Mouse (Mus musculus): ENCODE data around the gene N4bp2l1. TPM values are rescaled to one million over a fixed set of nuclear protein-coding genes. Genes with fewer than 3 reads are reported as not detected.

The N4bp2l1 gene
- total RNA-seq, 2 experiments from 2014 or later = 15.9 to 17.5 TPM

DNA sequence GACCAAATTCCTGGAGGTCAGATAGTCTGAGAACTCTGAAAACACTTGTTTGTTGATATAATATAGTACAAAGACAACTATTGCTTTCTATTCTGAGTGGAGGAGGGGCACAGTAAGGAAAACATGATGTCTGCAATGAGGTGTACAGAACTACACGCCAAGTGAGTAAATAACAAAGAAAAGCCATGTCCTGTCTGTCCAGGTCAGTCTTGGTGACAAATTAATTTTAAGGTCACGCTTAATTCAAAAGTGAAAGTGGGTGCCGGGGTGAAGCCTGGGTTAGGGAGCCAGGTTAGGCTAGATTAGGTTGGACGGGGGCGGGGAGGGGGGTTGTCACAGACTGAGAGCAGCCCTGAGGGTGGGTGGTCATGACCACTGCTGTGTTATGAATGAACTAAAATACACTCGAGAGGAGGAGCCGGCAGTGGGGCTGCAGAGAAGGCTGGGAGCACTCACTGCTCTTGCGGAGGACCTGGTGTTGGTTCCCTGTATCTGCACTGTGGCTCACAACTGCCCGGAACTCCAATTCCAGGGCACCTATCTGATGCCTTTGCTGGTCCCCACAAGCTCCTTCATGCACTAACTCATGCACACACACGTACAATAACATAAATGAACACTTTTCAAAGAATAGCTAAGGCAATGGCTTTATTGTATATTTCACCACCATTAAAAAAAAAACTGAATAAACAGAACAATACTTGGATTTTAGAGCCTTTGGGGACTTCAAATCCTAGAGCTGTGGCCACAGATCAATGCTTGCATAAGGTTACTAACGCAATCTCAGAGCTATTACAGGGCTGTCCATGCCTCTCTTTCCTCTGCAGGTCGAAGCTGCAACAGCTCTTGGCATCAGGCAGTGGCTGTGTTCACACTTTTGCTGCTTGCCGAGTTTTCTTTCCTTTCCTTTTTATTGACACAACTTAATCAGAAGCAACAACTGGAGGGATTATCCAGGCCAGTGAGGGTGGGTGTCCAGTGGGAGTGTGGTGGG, 2.6 kb upstream of the N4bp2l1 start:
- ATAC-seq (replicated peaks; ENCODE audit: low FRiP score, poor library complexity, severe bottlenecking) = peak; percentile 39

DNA sequence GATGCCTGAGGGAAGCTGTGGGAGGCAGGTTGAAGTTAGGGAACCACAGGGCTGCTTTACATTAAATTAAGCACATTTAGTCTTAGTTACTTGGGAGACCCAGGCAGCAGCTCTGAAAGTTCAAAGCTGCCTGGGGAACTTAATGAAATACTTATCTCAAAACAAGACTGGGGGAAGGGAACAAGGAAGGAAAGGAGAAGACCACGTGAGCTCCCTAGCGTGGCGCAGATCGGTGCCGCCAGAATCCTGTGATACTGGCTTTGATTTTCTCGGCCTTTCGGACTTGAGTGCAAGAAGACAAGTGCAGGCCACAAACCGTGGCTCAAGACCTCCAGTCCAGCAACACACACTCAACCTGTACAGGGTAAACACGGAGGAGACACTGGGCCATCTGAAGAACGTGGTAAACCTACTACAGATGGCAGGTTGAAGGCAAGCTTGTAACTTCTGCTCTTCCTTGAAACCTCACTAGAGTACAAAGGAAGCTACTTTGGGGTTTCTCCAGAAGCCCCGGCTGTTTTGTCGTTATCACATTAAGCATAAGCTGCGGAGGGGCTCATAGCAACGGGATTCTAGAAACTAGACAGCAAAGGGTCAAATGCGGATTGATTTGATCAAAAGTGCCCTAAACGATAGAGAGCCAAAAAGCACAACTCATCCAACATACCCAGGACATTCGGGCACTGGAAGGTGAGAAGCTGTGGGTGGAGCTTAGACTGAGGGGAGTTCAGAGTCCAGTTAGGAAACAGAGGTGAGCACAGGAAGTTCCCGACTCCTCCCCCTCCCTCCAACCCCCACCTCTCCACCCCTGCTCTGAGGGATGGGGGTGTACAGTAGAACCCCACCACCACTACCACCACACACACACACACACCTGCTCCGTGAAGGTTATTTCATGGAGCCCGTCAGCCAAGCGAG, 1.5 kb upstream of the N4bp2l1 start:
- ATAC-seq (replicated peaks; ENCODE audit: low FRiP score, poor library complexity, severe bottlenecking) = peak; percentile 44; the same call in 1 of the 2 replicates

DNA sequence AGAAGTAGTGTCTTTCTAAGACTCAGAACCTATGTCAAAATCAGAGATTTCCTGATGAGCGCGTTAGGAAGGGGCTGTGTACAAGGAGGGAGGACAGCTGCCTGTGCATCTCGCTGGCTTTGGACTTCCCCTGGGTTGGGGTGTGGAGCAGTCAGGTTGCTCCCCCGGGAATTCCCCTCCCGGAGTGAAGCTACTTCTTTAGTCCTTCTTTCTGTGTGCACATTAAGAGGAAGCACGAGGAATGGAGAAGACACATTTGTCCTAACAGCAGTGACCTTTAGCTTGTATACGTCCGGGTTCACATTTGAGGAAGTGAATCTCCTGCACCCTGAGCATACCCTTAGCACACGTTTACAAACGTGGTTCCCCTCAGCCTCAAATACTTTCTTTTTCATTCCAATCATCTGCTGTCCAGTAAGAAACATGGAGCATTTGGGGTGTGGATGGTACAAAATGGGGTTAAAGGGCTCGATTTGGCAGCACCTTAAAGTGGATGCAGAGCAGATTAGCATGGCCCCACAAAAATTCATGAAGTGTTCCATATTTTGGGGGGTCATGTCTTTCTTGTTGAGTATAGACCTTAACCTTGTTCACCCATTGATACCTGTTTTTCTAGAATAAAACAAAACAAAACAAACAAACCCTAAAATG, 1.5 kb downstream of the N4bp2l1 start:
- no peak for ATAC-seq (replicated peaks; ENCODE audit: low FRiP score, poor library complexity, severe bottlenecking)

DNA sequence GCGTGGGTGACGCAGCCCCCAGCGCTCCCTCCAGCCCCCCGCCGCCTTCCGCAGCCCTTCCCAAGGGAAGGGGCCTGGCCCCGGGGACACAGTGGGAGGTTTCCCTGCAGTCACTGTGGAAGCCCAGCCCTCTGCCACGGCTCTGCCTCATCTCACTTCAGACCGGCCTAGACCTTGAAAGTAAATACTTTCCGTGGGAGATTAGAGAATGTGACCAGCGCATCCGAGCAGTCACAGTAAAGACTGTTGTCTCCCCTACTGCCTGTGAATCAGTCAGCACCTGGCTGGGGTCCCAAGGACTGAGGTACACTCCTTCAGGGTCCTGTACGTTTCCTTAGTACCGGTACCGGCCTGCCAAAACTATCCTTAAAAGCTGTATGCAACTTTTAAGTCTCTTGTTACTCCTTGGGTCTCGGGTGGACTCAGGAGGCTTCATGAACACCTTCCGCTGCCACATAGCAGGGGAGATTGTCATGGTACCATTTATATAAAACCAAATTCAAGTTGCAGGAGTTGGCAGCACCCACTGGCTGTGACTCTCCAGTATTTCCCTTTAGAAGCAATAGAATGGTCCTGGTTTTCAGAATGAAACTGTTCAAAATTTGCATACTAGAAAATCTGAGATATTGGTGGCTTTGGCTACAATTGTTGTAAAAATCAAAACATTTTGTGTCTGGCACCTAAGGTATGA, 2.2 kb downstream of the N4bp2l1 start:
- no peak for ATAC-seq (replicated peaks; ENCODE audit: low FRiP score, poor library complexity, severe bottlenecking)

DNA sequence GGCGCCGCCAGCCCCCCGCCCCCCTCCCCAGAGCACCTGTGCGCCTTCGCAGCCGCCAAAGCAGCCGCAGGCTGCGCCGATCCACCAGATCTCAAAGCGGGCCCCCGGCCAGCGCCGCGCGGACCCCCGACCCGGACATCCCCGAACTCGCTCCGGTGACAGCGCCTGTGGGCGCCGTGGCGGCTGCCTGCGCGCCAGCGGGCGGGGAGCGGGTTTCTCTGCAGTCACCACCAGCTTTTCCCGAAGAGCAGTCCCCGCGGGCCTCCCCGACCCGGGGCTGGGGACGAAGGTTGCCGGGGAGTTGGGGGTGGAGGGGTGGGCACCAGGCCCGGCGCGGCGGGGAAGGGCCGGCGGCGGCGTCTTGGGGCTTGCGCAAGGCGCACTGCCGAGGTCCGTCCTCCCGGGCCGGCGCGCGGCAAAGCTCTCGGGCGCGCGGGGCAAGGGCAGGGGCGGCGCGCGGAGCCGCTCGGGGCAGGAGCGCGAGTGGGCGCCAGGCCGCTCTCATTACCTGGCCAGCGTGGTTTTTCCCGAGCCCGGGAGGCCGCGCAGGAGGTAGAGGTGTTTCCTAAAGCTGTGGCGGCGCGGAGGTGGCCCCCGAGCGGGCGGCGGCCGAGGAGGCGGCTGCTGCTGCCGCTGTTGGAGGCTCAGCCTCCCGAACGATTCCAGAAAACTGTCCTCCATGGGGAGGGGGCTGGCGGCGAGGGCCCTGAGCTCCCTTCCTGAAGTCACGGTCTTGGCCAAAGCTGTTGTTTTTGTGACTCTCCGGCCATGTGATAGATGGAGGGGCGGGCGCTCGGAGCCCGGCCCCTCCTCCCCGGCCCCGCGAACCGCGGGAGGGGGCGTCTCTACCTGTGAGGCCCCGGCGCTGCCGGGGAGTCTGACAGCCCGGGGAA, 3.0 kb downstream of the N4bp2l1 start:
- no peak for ATAC-seq (replicated peaks; ENCODE audit: low FRiP score, poor library complexity, severe bottlenecking)

DNA sequence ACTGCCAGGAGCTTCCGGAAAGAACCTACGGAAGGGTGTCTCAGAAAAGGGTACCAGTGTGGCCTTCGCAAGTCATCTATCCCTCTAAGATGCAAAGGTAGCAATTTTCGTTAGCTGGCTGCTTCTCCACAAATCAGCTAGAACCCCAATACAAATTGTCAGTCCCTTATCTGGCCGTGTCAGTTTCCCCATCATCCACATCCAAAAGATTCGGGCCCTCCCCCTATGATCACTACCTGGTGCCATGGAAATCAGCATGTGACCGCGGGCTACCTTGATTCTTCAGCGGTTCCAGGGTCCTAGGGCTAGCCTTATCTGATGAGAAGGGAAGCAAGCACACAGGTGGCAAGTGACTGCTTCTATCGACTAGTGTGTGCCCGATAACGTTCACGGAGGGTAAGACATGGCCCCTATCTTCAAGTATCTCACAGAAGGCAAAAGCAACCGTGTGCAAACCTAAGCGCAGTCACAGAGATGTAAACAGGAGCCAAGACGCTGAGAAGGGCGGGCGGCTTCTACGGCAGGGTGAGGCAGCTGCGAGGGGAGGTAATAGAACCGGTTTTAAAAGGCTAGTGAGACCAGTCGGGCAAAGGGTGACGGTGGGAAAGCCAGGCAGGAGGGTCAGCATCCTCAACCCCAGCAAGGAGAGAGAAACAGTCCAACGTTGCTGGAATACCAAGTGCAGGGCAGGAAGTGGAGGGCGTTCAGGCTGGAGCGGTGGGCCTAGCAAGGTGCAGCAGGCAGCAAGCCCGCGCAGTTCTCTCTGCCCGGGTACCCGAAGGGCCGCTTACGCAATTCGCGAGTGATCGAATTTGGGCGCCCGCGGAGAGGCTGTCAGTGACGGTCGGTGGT, 3.9 kb downstream of the N4bp2l1 start:
- ATAC-seq (replicated peaks; ENCODE audit: low FRiP score, poor library complexity, severe bottlenecking) = peak; percentile 70

DNA sequence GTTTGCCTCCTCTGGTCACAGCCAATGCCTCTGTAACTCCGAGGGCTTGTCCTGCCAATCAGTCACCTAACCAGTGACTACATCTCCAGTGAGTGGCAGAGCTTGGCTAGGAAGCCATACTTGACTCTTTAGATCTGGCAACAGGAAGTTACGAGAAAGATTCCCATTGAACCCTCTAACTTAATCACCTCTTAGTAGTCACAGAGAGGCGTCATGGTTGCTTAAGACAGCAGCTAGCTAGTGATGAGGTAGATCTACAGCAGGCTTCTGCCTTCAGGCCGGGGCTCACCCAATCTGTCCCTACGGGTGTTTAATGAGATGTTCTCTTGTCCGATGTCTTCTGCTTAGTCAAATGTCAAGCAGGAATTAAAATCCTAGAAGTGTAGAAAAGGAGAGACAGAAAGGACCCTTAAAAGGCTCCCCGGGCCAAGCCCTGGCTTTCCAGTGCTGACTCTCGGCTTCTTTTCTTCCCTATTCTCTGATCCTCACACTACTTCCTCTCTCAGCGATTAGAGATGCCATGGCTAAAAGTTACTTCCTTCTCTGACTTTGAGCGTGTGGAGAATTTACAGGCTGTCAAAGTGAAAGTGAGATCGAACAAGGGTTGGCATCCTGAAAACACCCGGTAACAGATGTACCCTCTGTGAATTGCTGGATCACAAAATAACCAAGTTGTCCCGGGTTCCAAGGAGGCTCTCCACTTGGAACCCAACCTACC, 4.6 kb downstream of the N4bp2l1 start:
- no peak for ATAC-seq (replicated peaks; ENCODE audit: low FRiP score, poor library complexity, severe bottlenecking)

DNA sequence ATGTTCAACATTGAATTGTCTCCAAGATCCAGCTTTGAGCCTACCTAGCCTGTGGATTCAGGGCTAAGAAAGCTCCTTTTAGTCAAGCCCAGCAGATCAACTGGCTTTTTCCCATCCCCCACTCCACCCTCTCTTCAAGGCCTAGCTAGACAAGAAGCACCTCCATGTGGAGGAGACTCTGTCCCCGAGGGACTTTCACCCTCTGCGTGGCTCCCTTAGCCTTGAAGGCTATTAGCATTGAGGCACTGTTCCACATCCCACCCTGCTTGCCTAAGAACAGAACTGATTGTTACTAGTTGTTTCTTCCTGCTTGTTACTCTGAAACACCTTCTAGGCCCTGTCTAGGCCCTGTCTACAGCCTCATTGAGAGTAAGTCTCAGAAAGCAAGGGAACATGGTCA, 7.0 kb downstream of the N4bp2l1 start:
- ATAC-seq (replicated peaks; ENCODE audit: low FRiP score, poor library complexity, severe bottlenecking) = no peak

DNA sequence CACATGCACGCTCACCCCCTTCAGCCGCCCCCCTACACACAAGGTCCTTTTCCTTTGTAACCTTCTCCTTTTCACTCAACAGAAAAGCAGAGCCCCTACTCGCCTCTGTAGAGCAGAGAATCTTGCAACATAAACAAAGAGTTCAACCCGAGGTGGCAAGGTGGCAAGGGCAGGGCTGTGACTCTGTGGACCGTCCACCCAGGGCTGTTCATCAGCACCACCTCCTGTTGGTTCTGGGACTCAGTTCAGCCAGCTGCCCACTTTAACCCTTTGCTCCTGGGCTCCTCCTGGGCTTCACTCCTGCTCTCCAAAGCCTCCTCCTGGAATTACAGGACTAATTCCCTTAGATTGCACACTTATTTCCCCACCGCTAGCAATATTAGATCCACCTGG, 12.7 kb downstream of the N4bp2l1 start:
- no peak for ATAC-seq (replicated peaks; ENCODE audit: low FRiP score, poor library complexity, severe bottlenecking)

DNA sequence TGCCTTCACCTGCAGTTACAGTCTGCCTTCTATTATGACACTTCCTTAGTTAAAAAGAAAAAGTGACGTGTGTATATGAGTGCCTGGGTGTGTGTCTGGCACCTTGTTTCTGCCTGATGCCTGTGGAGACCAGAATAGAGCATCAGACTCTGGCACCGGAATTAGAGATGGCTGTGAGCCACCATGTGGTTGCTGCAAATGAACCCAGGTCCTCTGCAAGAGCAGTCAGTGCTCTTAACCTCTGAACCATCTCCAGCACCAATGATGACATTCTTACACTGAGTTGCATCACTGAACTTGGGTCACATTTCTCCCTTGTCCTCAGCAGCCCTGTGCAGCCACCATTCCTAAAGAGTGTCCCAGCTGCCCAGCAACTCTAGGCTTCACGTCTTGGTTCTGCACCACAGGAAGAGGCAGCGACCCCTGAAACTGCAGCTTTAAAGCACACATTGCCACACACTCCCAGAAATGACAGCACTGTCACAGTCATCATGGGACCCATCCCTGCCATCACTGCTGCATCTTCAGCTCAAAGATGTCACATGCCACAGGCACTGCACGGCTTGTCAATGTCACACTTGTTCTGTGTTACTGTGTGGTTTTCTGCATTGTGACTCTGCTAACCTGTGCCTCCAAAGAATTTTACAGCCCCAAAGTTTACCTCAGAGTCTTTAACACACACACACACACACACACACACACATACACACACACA, 13.2 kb downstream of the N4bp2l1 start:
- ATAC-seq (replicated peaks; ENCODE audit: low FRiP score, poor library complexity, severe bottlenecking) = no peak

DNA sequence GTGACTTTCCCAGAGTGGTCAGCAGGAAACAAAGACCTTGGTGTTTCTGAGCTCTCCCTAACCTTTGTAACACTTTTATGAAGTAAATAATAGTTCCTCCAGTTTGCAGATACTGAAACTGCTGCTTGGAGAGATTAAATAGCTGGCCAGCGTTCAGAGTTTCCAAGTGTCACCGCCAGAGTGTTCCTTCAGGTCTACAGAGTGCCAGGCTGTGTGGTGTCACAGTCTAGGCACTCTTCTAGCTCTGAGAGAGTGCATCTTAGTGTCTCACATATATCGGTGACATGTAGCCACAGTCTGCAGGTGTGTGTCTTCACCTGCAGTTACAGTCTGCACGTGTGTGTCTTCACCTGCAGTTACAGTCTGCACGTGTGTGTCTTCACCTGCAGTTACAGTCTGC, 13.8 kb downstream of the N4bp2l1 start:
- ATAC-seq (replicated peaks; ENCODE audit: low FRiP score, poor library complexity, severe bottlenecking) = no peak

DNA sequence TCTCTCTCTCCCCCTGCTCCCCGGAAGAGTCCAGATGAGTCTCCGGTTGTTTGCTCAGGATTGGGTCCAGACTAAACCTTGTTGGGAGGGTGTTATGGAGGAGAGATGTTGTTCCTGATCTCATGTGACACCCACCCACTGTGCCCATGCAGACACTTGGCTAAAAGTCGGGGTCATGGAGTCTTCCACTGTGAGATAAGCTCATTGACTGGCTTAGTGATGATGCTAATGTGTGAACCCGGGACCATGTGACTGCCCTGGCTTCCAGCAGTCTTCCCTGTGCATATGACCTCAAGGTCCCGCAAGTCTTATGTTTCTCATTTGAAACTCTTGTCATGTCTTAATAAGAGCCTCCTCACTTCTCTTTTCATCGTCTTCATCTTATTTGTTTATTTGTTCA, 15.8 kb downstream of the N4bp2l1 start:
- ATAC-seq (replicated peaks; ENCODE audit: low FRiP score, poor library complexity, severe bottlenecking) = no peak

DNA sequence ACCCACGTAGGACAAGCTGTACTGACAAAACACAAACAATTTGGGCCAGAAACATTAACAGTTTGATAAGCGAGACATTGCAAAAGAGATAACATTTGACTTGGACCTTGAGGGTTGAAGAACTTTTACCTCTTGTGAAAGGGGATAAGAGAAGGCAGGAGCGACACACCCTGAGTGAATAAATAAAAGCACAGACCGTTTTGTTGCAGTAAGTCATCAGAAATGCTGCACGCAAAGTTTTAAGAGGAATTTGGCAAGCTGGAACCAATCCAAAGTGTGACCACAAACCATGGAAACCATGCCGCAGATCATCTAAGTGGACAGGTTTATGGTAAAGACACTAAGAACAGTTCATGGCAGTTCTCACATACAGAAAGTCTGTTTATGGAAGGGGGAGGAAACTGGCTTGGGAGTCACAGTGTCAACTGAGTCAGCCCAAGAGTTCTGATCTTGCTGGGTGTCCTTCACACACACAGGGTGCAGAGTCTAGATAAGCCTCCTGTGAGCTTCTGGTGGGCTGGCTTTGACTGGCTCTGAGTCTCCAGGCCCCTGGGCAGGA, 18.3 kb downstream of the N4bp2l1 start:
- ATAC-seq (replicated peaks; ENCODE audit: low FRiP score, poor library complexity, severe bottlenecking) = peak; percentile 87

DNA sequence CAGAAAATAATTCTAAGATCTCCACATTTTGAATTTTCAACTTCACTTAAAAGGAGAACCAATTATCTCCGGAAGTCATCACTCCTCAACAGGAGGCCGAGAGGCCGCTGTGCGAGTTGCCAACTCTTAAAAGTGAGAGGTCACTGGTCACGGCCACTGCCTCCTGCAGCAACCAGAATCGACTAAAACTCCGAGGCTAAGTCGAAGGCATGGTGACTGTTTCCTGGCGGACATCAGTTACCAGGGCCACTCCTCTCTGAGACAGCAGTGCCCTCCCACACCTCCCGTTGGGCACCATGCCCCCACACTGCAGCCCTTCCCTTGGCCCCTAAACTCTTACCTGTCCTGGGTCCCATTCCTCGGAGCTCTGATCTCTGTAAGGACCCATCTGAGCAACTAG, 20.2 kb downstream of the N4bp2l1 start:
- ATAC-seq (replicated peaks; ENCODE audit: low FRiP score, poor library complexity, severe bottlenecking) = no peak

DNA sequence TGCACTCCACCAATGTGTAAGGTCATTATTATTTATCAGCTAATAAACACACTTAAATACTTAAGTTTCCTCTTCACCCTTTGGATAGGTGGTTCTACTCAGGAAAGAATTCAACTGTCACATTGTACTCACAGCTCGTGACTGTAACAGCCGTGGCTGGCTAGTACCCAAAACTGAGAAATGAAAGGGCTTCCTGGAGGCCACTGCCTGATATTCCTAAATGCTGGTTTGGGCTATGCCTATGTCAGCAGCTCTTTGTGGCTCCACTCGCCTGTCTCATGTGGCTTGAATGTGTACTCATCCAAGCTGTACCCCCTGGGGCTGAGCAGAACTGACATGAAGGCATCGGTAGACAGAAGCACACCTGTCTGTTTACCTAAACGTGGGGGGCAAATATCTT, 22.1 kb downstream of the N4bp2l1 start:
- no peak for ATAC-seq (replicated peaks; ENCODE audit: low FRiP score, poor library complexity, severe bottlenecking)

DNA sequence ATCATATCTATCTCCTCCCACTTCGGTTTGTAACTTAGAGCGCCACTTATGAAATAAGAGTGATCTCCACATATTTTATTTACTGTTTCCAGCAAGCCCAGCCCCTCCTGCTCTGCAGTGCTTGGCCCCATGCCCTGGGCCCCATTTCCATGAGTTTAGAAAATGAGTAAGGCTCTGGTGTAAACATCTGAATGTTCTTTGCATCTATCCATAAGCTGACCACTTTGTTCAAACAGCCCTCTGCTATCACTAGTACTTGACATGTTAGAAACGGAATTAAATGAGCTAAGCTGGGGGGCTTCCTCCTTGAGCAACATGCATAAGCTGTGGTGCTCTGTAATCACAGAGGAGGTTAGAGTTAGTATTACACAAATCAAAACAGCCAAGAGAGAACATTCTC, 22.6 kb downstream of the N4bp2l1 start:
- no peak for ATAC-seq (replicated peaks; ENCODE audit: low FRiP score, poor library complexity, severe bottlenecking)

All from erythroid progenitor cell, adult 5-6 weeks (primary cell).